Mouse (Mus musculus) thymus, adult 2 months (tissue): ENCODE measurements around the gene Prdm16.

Experiments
- CTCF ChIP-seq: fragments of 200-500 bp; IDR thresholded peaks from 2 replicates; pipeline ENCODE4 v1.5.1; 2012; ENCODE audit warnings: mild to moderate bottlenecking, control low read depth, low read length, moderate library complexity, borderline replicate concordance; ENCODE audit not compliant: control insufficient read depth, poor library complexity, insufficient read depth; ENCODE audit errors: extremely low read depth
- POLR2A ChIP-seq: fragments of 200-500 bp; IDR thresholded peaks from 2 replicates; pipeline ENCODE4 v1.6.1; 2012; ENCODE audit warnings: mild to moderate bottlenecking, low read length, control low read depth, moderate library complexity; ENCODE audit not compliant: control insufficient read depth, poor library complexity, insufficient read depth; ENCODE audit errors: extremely low read depth

DNA sequence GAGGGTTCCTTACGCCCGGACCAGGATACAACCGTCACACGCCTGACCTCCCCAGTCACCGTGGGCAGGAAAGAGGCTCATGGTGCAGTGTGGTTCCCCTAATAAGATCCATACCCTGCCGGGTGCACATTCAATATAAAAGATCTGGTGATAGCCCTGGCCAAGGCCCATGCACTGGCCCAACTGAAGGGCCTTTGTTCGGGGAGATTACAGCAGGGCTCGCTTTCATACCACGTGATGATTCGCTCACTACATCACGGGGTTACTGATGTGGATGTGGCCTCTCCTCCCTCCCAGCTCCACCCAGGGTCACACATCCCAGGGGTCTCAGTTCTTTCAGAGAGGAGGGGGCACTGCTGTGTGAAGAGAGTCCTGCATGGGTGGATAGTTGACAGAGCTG lies 50.3 kb downstream of the Prdm16 start:
- TF ChIP-seq CTCF (no peak), POLR2A (no peak)
